Mouse (Mus musculus) heart, adult 11 months (tissue): ENCODE data around the gene Zbtb2.
A peak's percentile ranks its signal among the peaks of the same experiment; 100 is the strongest.
"Not testable (repeated sequence)": the region's sequence is repeated elsewhere in the genome, so short reads cannot be mapped to it uniquely, and the experiment has no call there.

Experiments used
- DNase-seq: peaks from one replicate; pipeline ENCODE4 v3.0.0; 2022

Gene Zbtb2

GRCm38 (mm10) chr10:4387701-4388383 is at the start of gene Zbtb2:
Gene Zbtb2, minus strand, starts transcription at chr10:4388108.
- peak; percentile 97 for DNase-seq

GRCm38 (mm10) chr10:4435416-4435815 is 47.5 kb upstream of the Zbtb2 start:
- no peak for DNase-seq

GRCm38 (mm10) chr10:4433871-4434270 is 46.0 kb upstream of the Zbtb2 start:
- DNase-seq, result not testable (repeated sequence)

- peak; percentile 33 for DNase-seq
Observed at GRCm38 (mm10) chr10:4432996-4433755, 45.3 kb upstream of the Zbtb2 start.

- DNase-seq, result peak; percentile 100
Observed at GRCm38 (mm10) chr10:4432123-4432931, 44.4 kb upstream of the Zbtb2 start, which contains the start of the genes Rmnd1 and Armt1. Gene Rmnd1, minus strand, starts transcription at chr10:4432388. Gene Armt1, plus strand, starts transcription at chr10:4432467.

GRCm38 (mm10) chr10:4431746-4432122 is 43.8 kb upstream of the Zbtb2 start:
- DNase-seq, result no peak

- peak; percentile 94 for DNase-seq
Observed at GRCm38 (mm10) chr10:4430826-4431225, 42.9 kb upstream of the Zbtb2 start.

GRCm38 (mm10) chr10:4430399-4430798 is 42.5 kb upstream of the Zbtb2 start:
- peak; percentile 92 for DNase-seq

- no peak for DNase-seq
Observed at GRCm38 (mm10) chr10:4425245-4425644, 37.3 kb upstream of the Zbtb2 start.

GRCm38 (mm10) chr10:4407191-4407590 is 19.3 kb upstream of the Zbtb2 start:
- no peak for DNase-seq

- peak; percentile 93 for DNase-seq
Observed at GRCm38 (mm10) chr10:4405511-4405910, 17.6 kb upstream of the Zbtb2 start.

GRCm38 (mm10) chr10:4404895-4405491 is 17.1 kb upstream of the Zbtb2 start:
- no peak for DNase-seq

GRCm38 (mm10) chr10:4398058-4398457 is 10.2 kb upstream of the Zbtb2 start:
- DNase-seq, result peak; percentile 76

- DNase-seq, result no peak
Observed at GRCm38 (mm10) chr10:4395321-4395720, 7.4 kb upstream of the Zbtb2 start.

- DNase-seq, result peak; percentile 95
Observed at GRCm38 (mm10) chr10:4391851-4392250, 3.9 kb upstream of the Zbtb2 start.

- DNase-seq, result peak; percentile 80
Observed at GRCm38 (mm10) chr10:4391076-4391475, 3.2 kb upstream of the Zbtb2 start.

- DNase-seq, result peak; percentile 85
Observed at GRCm38 (mm10) chr10:4390550-4390949, 2.6 kb upstream of the Zbtb2 start.

GRCm38 (mm10) chr10:4389461-4390112 is 1.7 kb upstream of the Zbtb2 start:
- peak; percentile 82 for DNase-seq

GRCm38 (mm10) chr10:4389036-4389435 is 1.1 kb upstream of the Zbtb2 start:
- no peak for DNase-seq

- DNase-seq, result peak; percentile 97
Observed at GRCm38 (mm10) chr10:4388384-4388745, 457 bp upstream of the Zbtb2 start.

- peak; percentile 100 for DNase-seq
Observed at GRCm38 (mm10) chr10:4386609-4387591, 1.0 kb downstream of the Zbtb2 start.
